Mouse (Mus musculus) midbrain, embryonic 10.5 days (tissue): ENCODE results near the gene Scarb1. TPM values are rescaled to one million over a fixed set of nuclear protein-coding genes. Genes with fewer than 3 reads are reported as not detected.
"Not testable (repeated sequence)": the region's sequence is repeated elsewhere in the genome, so short reads cannot be mapped to it uniquely, and the experiment has no call there.

Experiments
- DNase-seq: peaks from one replicate; pipeline ENCODE4 v3.0.0-alpha.2; 2017; ENCODE audit warnings: low spot score
- H3K27ac ChIP-seq: fragments of 300-500 bp; sonication (generic); replicated peaks from 2 replicates; pipeline ENCODE4 v1.5.1; 2016; ENCODE audit warnings: mild to moderate bottlenecking
- H3K27me3 ChIP-seq: fragments of 300-500 bp; sonication (generic); 2 replicates; pipeline ENCODE4 v1.6.1; 2016; ENCODE audit warnings: low read depth, mild to moderate bottlenecking; ENCODE audit not compliant: poor library complexity, severe bottlenecking
- H3K36me3 ChIP-seq: fragments of 300-500 bp; sonication (generic); 2 replicates; pipeline ENCODE4 v1.6.1; 2016; ENCODE audit warnings: mild to moderate bottlenecking, moderate library complexity
- H3K4me1 ChIP-seq: fragments of 300-500 bp; sonication (generic); 2 replicates; pipeline ENCODE4 v1.6.1; 2016
- H3K4me3 ChIP-seq: fragments of 300-500 bp; sonication (generic); 2 replicates; pipeline ENCODE4 v1.5.1; 2016; ENCODE audit warnings: mild to moderate bottlenecking, moderate library complexity
- H3K9me3 ChIP-seq: fragments of 300-500 bp; sonication (generic); replicated peaks from 2 replicates; pipeline ENCODE4 v1.6.1; 2016; ENCODE audit warnings: mild to moderate bottlenecking
- WGBS: fragments of 180-500 bp; shearing (Covaris S2); methylation state at CpG from one replicate; pipeline ENCODE4 v1.1.7; 2016; 5-methylcytosine and 5-hydroxymethylcytosine counted together
- polyA plus RNA-seq: library from polyadenylated mRNA; unstranded; fragments of >200 nt; fragmentation: Nextera tagmentation; extraction: Ambion mirVana; gene quantifications from 2 replicates; pipeline ENCODE4 v1.2.1, GENCODE M21; 2016

Scarb1 gene
- 48.1 and 52.3 TPM in 2 replicates for polyA plus RNA-seq

DNA sequence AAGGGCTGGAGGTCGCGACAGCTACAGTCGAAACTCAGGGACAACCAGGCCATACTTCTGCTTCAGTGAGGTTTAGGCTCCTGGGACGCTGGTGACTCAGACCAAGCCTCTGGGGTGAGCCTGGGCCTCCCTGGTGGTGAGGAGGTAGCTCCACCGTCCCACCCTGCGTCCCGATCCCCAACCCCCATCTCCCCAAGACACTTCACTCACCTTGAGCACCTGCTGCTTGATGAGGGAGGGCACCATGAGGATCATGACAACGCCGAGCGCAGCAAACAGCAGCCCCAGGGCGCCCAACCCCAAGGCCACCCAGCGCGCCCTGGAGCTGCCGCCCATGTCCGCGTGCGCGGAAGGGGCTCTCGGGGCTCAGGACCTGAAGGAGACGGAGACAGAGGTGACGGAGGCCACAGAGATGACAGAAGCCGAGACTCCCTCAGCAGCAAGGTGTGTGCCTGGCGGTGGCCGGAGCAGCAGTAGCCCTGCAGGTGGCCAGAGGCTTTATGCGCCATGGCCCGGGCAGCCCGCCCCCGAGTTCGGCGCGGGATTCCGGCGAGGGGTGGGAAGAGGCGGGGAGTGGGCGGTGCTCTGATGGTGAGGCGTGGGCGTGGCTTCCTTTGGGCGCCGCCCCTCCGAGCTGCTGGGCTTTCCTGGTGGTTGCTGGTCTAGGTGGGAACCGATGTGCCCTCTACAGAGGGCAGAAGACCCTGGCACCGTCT, at the start of gene Scarb1:
TSS of gene Scarb1 (minus strand) at position 548 of the 716 bp plus-strand sequence.
- peaks cover 7% of the 10 kb centered on the region; the same call in 1 of the 2 replicates for H3K27me3 ChIP-seq
- H3K27ac ChIP-seq = peak within 1 kb of the TSS; percentile 83
- no peaks in the 10 kb centered on the region for H3K9me3 ChIP-seq
- WGBS = 1% methylated on average over 41 of the region's 42 CpGs
- DNase-seq = peak; percentile 89
- peak within 1 kb of the TSS; percentile 76 for H3K4me3 ChIP-seq
- peaks cover 5% of the 10 kb centered on the region; the same call in 1 of the 2 replicates for H3K36me3 ChIP-seq
- H3K4me1 ChIP-seq = peaks cover 48% of the 10 kb centered on the region

DNA sequence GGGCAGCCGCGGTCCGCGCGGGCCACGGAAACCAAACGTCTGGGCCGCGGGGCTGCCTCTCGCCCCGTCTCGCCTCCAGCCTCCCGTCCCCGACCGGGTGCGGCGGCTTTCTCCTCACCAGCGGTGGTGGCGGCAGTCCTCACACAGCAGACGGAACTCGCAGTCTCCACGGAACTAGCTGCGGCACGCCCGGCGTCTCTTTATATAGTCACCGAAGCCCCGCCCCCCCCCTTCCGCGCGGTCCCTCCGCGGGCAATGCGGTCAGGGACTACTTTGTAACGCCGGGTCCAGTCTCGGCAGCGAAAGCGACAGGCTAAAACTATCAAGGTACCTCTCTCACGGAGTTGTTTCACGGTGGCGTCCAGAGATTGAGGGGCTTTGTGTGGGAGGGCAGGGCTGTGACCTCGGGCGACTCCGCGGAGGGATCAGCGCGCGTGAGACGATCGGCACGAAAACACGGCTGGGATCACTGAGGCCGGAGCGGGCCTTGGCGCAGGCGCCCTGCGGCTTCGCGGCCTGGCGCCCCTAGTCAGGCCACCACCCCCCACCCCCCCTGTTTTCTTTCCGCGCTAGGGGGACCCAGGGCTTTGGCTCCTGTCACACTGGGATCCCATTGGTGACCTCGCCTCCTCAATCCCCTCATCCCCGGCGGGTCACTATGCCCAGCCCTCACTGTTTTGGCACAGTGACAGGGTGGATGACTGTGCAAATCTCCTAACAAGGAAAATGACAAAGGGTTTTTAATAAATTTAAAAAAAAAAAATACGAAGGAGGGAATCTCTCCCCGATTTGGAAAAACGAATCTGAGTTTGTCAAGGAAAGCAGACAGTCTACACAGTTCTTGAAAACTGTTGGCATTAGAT, 48.9 kb upstream of the Scarb1 start, which contains the start of gene Ubc:
TSS of gene Ubc (minus strand) at position 624 of the 863 bp plus-strand sequence.
- Histone ChIP-seq H3K27me3 (no peaks in the 10 kb centered on the region), H3K9me3 (no peaks in the 10 kb centered on the region), H3K36me3 (peaks cover 25% of the 10 kb centered on the region), H3K27ac (peak within 1 kb of the TSS; percentile 100), H3K4me1 (peaks cover 49% of the 10 kb centered on the region), H3K4me3 (peak within 1 kb of the TSS; percentile 99)
- DNase-seq = peak; percentile 89
- WGBS = 1% methylated on average over 68 of the region's 69 CpGs

DNA sequence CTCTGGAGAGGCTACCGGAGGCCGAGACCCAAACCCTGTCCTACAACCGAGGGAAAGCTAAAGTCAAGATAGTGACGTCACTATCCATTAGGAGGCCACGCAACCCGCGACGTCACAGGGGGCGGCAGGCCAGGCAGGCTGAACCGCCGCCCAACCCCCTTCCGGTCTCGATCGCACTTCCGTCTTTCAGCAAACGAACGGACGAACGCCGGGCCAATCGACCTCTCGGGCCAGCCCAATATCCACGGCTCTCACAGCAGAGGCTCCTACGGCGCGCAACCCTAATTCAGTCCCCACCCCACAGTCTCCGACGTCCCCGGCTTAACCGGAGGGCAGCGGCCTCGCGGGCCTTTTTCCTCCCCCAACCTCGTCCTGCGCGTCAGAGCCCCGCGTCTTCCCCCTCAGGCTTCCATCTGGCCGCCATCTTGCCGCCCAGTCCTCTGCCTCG, 48.3 kb upstream of the Scarb1 start, which contains the start of gene Gm10382:
TSS of gene Gm10382 (plus strand) at position 192 of the 448 bp plus-strand sequence.
- WGBS = under 1% methylated on average over 39 of the region's 41 CpGs
- Histone ChIP-seq H3K27me3 (no peaks in the 10 kb centered on the region), H3K4me1 (peaks cover 43% of the 10 kb centered on the region), H3K36me3 (peaks cover 32% of the 10 kb centered on the region), H3K9me3 (no peaks in the 10 kb centered on the region), H3K27ac (peak within 1 kb of the TSS; percentile 100), H3K4me3 (peak within 1 kb of the TSS; percentile 99)
- DNase-seq = peak; percentile 79

DNA sequence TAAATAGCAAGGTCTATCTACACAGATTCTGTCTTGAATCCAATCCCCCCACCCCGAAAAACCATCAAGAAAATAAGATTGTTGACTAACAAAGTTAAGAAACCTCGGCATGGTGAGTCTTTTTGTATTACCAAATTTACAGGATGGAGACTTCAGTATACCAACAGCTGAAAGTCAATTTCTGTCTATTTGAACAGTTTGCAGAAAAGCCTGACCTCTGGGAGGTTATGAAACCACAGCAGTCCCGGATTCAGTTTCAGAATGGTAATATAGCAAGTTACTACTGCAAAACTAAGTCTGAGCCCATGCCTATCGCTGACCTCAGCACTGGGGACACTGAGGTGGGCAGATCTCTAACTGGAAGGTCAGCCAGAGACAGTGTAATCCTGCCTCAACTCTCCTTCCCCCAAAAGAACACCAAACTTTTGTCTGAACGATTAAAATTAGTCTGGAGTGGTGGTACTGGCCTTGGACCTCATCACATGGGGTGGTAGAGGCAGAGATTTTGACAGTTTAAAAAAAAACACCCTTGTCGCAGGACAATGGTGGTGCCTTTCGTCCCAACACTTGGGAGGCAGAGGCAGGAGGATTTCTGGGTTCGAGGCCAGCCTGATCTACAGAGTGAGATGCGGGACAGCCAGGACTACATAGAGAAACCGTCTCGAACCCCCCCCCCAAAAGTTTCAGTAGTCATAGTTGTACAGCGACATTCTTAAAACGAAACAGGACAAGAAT, 47.6 kb upstream of the Scarb1 start:
- no peak for DNase-seq
- Histone ChIP-seq H3K4me3 (peak overlapping the region; percentile 99), H3K4me1 (peaks cover 36% of the 10 kb centered on the region), H3K36me3 (peaks cover 38% of the 10 kb centered on the region), H3K27ac (peak overlapping the region; percentile 100), H3K27me3 (no peaks in the 10 kb centered on the region), H3K9me3 (no peaks in the 10 kb centered on the region)
- WGBS = 30% methylated on average over 13 of the region's 13 CpGs

DNA sequence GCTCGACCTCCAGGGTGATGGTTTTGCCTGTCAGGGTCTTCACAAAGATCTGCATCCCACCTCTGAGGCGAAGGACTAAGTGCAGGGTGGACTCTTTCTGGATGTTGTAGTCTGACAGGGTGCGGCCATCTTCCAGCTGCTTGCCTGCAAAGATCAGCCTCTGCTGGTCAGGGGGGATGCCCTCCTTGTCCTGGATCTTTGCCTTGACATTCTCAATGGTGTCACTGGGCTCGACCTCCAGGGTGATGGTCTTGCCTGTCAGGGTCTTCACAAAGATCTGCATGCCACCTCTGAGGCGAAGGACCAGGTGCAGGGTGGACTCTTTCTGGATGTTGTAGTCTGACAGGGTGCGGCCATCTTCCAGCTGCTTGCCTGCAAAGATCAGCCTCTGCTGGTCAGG, 46.4 kb upstream of the Scarb1 start:
- H3K27me3 ChIP-seq, DNase-seq, H3K9me3 ChIP-seq, H3K27ac ChIP-seq, H3K4me3 ChIP-seq: not testable (repeated sequence)
- 94% methylated on average over 5 of the region's 6 CpGs for WGBS
- Histone ChIP-seq H3K4me1 (peaks cover 24% of the 10 kb centered on the region), H3K36me3 (peaks cover 41% of the 10 kb centered on the region)

DNA sequence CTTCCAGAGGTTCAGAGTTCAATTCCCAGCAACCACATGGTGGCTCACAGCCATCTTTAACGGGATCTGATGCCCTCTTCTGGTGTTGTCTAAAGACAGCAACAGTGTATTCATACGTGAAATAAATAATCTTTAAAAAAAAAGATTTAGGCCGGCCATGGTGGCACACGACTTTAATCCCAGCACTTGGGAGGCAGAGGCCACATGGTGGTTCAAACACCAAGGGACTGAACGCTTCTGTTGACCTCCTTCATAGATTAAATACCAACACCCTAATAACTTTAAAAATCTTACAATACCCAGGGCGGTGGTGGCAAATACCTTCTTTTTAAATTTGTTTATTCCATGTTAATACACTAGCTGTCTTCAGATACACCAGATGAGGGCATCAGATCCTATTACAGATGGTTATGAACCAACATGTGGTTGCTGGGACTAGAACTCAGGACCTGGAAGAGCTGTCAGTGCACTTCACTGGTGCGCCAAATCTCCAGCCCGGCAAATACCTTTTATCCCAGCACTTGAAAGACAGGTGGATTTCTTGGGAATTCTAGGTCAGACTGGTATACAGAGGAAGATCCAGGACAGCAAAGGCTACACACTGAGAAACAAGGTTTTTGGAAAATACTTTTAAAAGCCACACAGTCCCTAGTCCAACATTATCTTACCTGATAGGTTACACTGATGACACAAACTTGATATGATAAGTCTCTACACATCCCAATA, 44.5 kb upstream of the Scarb1 start:
- Histone ChIP-seq H3K4me1 (peaks cover 19% of the 10 kb centered on the region), H3K27me3 (no peaks in the 10 kb centered on the region), H3K9me3 (no peaks in the 10 kb centered on the region), H3K36me3 (peaks cover 41% of the 10 kb centered on the region), H3K27ac (no peak overlapping the region), H3K4me3 (no peak overlapping the region)
- 87% methylated on average over 8 of the region's 8 CpGs for WGBS
- no peak for DNase-seq

DNA sequence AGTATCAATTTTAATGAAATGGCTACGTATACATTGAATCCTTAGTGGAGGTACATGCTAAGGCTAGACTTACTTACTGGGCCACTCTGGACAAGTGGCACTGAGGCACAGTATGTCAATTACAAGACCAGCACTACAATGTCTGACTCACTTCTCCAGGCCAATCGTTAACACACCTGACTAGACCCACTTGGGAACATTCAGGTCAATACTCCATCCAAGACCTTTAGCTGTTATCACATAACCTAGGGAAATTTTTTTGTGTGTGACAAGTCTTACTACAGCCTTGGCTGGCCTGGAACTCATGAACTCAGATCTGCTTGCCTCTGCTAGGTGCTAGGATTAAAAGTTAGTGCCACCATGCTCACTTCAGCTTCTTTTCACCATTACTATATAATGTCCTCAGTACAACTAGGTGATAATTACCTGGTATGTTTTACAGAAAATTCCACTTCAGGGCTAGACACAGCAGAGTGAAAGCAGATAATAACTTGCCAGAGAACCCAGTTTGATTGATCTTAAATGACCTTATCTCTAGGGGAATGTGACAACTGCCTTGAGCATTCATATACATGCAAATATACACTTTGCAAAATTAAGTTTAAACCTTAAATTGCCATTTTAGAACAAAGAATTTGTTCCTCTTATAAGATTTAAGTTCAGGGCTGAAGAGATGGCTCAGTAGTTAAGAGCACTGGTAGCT, 43.8 kb upstream of the Scarb1 start:
- Histone ChIP-seq H3K4me1 (peaks cover 13% of the 10 kb centered on the region), H3K27me3 (no peaks in the 10 kb centered on the region)
- 86% methylated on average over 2 of the region's 2 CpGs for WGBS

DNA sequence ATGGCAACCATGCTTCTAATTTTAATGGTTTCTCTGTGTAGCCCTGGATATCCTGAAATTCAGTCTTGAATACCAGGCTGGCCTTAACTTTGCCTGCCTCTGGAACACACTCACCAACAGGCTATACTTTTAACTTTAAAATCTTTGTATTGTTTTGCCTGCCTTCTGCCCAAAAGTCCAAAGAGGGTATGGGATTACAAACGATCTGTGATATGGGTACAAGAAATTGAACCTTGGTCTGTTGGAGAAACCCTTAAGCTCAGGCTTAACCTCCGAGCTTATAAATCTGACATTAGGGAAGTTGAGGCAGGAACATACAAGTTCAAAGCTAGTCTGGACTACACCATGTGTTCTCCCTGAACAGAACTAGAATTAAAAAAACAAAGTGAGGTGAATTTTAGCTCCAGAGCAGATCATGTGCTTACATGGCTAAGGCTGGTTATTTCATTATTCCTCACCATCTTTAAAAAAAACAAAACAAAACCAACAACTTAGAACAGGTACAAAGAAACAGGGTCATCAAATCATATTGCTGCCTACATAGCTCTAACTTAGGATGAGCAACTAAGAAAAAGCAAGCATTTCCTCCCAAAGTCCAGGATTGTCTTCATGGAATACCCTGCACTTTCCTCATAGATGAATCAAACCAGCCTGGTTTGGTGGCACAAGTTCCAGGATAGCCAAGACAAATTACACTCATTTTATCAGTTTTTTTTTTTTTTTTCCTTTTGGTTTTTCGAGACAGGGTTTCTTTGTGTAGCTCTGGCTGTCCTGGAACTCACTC, 42.9 kb upstream of the Scarb1 start:
- Histone ChIP-seq H3K27me3 (no peaks in the 10 kb centered on the region), H3K4me3 (no peak overlapping the region), H3K9me3 (no peaks in the 10 kb centered on the region), H3K4me1 (peaks cover 16% of the 10 kb centered on the region), H3K36me3 (peaks cover 41% of the 10 kb centered on the region), H3K27ac (no peak overlapping the region)
- 82% methylated on average over 3 of the region's 3 CpGs for WGBS
- no peak for DNase-seq

More for the DNA sequence above, 43.8 kb upstream of the Scarb1 start:
- no peaks in the 10 kb centered on the region for H3K9me3 ChIP-seq
- no peak for DNase-seq
- H3K4me3 ChIP-seq = no peak overlapping the region
- peaks cover 41% of the 10 kb centered on the region for H3K36me3 ChIP-seq
- no peak overlapping the region for H3K27ac ChIP-seq

DNA sequence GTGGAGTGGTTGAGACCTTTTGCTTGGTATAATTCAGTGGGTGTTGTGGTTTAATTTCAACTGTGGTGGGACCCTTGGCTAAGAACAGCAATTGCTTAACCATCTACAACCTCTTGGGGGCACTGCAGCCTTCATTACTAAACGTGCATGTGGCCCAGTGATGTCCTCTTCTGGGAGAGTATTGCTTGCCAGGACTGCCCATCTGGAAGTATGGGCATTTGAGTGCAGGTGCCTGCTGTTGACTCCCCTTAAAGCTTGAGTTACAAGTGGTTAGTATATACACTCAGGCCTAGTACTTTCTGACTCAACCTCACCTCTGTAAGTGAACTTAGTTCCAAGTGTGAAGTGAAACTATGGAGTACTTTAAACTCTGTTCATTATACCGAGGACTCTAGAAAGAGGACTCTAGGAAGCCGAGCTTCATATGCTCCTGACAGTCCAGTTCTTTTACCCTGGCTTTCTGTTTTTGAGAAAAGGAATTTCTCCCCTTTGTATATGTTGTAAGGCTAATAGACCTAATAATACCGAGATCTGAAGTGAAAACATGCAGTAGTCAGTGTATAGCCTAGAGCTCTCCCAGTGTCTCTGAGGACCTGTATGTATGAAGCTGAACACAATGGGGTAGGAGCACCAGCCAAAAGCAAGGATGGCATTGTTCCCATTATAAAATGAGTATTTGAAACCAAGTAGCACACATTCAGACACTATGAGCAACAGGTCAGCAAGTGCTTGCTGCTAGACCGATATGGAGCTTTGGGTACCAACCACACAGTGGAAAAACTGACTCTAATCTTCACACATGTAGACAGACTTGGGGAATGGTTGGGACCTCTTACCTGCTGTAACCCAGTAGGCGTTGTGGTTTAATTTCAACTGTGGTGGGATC, 42.0 kb upstream of the Scarb1 start:
- WGBS = 60% methylated on average over 6 of the region's 6 CpGs
- peaks cover 32% of the 10 kb centered on the region for H3K36me3 ChIP-seq
- peak; percentile 52 for DNase-seq
- no peaks in the 10 kb centered on the region for H3K27me3 ChIP-seq
- no peak overlapping the region for H3K4me3 ChIP-seq
- no peaks in the 10 kb centered on the region for H3K9me3 ChIP-seq
- peaks cover 15% of the 10 kb centered on the region for H3K4me1 ChIP-seq
- no peak overlapping the region for H3K27ac ChIP-seq

DNA sequence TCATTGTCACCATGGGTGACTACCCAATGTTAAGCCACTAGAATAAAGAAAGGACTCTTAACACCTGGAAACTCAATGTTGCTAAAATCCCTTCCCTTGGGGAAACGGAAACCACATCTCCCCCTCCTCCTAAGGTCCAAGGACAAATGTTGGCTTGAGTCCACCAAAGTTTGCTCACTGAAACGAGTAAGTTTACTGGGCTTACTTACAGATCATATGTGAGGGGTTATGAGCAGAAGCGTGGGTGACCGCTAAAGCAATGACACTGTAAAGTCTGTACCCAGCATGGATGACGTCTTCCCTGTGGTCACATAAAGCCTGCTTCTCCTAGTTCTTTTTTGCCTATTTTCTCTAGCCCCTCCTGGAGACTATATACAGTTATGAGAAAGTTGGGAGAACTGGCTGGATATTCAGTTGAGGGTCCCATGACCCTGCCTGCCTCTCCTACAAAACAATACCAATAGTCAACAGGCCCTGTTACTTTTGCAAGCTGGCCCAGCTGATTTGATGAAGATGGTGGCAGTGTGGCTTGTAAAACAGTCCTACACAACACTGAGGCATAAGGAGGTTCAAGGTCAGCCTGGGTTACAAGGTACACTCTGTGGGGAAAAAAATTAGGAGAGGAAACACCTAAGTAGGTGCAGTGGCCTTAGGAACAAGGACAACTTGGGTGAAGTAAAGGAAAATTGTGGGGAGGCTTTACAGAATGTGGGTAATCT, 41.2 kb upstream of the Scarb1 start:
- H3K4me1 ChIP-seq = peaks cover 19% of the 10 kb centered on the region
- 85% methylated on average over 5 of the region's 5 CpGs for WGBS
- H3K4me3 ChIP-seq = no peak overlapping the region
- H3K36me3 ChIP-seq = peaks cover 30% of the 10 kb centered on the region
- no peak for DNase-seq
- H3K27ac ChIP-seq = no peak overlapping the region
- H3K27me3 ChIP-seq = no peaks in the 10 kb centered on the region
- no peaks in the 10 kb centered on the region for H3K9me3 ChIP-seq
